Mouse (Mus musculus) cerebellum, adult 2 months (tissue): ENCODE measurements around the gene Srcin1.

Source experiments
- CTCF ChIP-seq: fragments of 200-500 bp; IDR thresholded peaks from 2 replicates; pipeline ENCODE4 v1.5.1; 2011; ENCODE audit warnings: low read depth, mild to moderate bottlenecking, control low read depth, low read length, moderate library complexity, borderline replicate concordance; ENCODE audit not compliant: insufficient read depth
- POLR2A ChIP-seq: fragments of 200-500 bp; IDR thresholded peaks from 2 replicates; pipeline ENCODE4 v1.6.1; 2011; ENCODE audit warnings: low read length, control low read depth, borderline replicate concordance; ENCODE audit not compliant: insufficient read depth

GRCm38 (mm10) chr11:97575638-97576037 is 348 bp downstream of the Srcin1 start:
- TF ChIP-seq CTCF, result peak; percentile 95
- TF ChIP-seq POLR2A, result no peak
